Mouse (Mus musculus) bone marrow macrophage, adult 2 months (primary cell): ENCODE measurements around the gene Rgs9.

Experiments
- CTCF ChIP-seq: IDR thresholded peaks from 2 replicates; pipeline ENCODE4 v1.5.1; 2012; ENCODE audit warnings: low read depth, mild to moderate bottlenecking, low read length, moderate library complexity
- POLR2A ChIP-seq: IDR thresholded peaks from 2 replicates; pipeline ENCODE4 v1.6.1; 2012; ENCODE audit warnings: mild to moderate bottlenecking, low read depth, low read length, borderline replicate concordance

DNA sequence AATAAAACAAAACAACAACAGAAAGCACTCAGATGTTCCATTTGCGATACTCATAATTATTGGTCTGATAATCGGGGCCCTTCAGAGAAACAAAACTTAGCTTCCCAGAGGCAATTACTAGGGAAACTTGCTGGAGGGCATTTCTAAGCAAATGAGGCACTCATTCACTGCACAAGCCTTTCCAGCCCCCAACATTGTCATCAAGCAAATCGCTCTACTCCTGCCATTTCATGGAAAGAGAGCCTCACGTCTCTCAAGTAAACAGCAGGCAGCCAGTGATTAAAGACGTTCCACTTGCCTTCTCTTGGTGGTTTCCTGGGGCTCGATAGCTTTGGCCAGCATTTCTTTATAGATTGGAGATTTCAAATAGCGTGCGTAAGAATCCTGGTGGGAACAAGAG is 60.1 kb downstream of the Rgs9 start:
- TF ChIP-seq POLR2A (no peak), CTCF (no peak)
